Mouse (Mus musculus): ENCODE measurements around the gene Gja5. TPM values are rescaled to one million over a fixed set of nuclear protein-coding genes. Genes with fewer than 3 reads are reported as not detected.

Gja5 gene
- 12.4 and 14.7 TPM in 2 replicates for polyA plus RNA-seq (2015; fragmentation: Nextera tagmentation; extraction: Ambion mirVana)

- H3K9ac ChIP-seq (ENCODE audit: low read depth, low read length) = peak within 1 kb of the TSS; percentile 78
- ATAC-seq (replicated peaks; ENCODE audit: low FRiP score, low read depth) (no peak), DNase-seq (ENCODE audit: low spot score) (no peak)
- H3K27me3 ChIP-seq (ENCODE audit: insufficient read depth, low read length) = no peaks in the 10 kb centered on the region
- no peaks in the 10 kb centered on the region for H3K9me3 ChIP-seq (replicated peaks; ENCODE audit: low read length)
- no peaks in the 10 kb centered on the region for H3K4me1 ChIP-seq (replicated peaks; ENCODE audit: insufficient read depth, low read length)
- peak within 1 kb of the TSS; percentile 76 for H3K4me2 ChIP-seq (ENCODE audit: low read length)
- 14% methylated on average over 14 of the region's 14 CpGs for WGBS
- no peak for TF ChIP-seq CTCF (IDR thresholded peaks at IDR 0.05; ENCODE audit: low read depth)
- no peak within 1 kb of the TSS for H3K27ac ChIP-seq
- no peaks in the 10 kb centered on the region for H3K36me3 ChIP-seq (ENCODE audit: insufficient read depth, low read length)
- peak within 1 kb of the TSS; percentile 81 for H3K4me3 ChIP-seq (replicated peaks; ENCODE audit: low read depth, low read length)
Measured at GRCm38 (mm10) chr3:96904393-96904792, at the start of gene Gja5. Gene Gja5 (plus strand): TSS chr3:96904693.

- no peak for TF ChIP-seq CTCF (IDR thresholded peaks at IDR 0.05; ENCODE audit: low read depth)
- no peak overlapping the region for H3K4me2 ChIP-seq (ENCODE audit: low read length)
- no peak overlapping the region for H3K27ac ChIP-seq
- H3K9ac ChIP-seq (ENCODE audit: low read depth, low read length) = no peak overlapping the region
- H3K36me3 ChIP-seq (ENCODE audit: insufficient read depth, low read length) = no peaks in the 10 kb centered on the region
- WGBS = 80% methylated on average over 3 of the region's 3 CpGs
- no peaks in the 10 kb centered on the region for H3K4me1 ChIP-seq (replicated peaks; ENCODE audit: insufficient read depth, low read length)
- H3K4me3 ChIP-seq (replicated peaks; ENCODE audit: low read depth, low read length) = no peak overlapping the region
- no peaks in the 10 kb centered on the region for H3K27me3 ChIP-seq (ENCODE audit: insufficient read depth, low read length)
- DNase-seq (ENCODE audit: low spot score) (no peak), ATAC-seq (replicated peaks; ENCODE audit: low FRiP score, low read depth) (no peak)
- H3K9me3 ChIP-seq (replicated peaks; ENCODE audit: low read length) = no peaks in the 10 kb centered on the region
Measured at GRCm38 (mm10) chr3:96855833-96856232, 48.7 kb upstream of the Gja5 start.

DNA sequence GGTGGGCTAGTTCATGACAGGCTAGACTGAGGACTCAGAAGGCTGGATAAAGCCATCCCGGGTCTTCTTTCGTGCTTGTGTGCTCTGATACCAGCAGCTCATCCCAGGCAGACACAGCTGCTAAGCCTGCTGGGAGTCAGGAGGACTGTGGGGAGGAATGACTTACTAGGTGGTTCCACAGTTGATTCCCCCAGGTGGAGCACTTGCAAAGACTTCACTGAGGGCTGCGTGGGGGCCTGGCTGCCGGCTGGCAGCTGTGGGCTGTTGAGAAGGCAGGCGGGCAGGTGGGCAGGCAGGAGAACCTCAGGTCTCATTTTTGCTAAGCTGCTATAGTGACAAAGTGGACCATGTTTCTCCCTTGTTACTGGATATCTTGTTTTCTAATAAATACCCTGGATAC lies 44.0 kb upstream of the Gja5 start:
- H3K4me1 ChIP-seq (replicated peaks; ENCODE audit: insufficient read depth, low read length) = no peaks in the 10 kb centered on the region
- WGBS = 94% methylated on average over 5 of the region's 5 CpGs
- no peak for DNase-seq (ENCODE audit: low spot score)
- no peaks in the 10 kb centered on the region for H3K27me3 ChIP-seq (ENCODE audit: insufficient read depth, low read length)
- no peak for ATAC-seq (replicated peaks; ENCODE audit: low FRiP score, low read depth)
- H3K4me3 ChIP-seq (replicated peaks; ENCODE audit: low read depth, low read length) = no peak overlapping the region
- no peak for TF ChIP-seq CTCF (IDR thresholded peaks at IDR 0.05; ENCODE audit: low read depth)
- no peak overlapping the region for H3K9ac ChIP-seq (ENCODE audit: low read depth, low read length)
- no peaks in the 10 kb centered on the region for H3K36me3 ChIP-seq (ENCODE audit: insufficient read depth, low read length)
- no peaks in the 10 kb centered on the region for H3K9me3 ChIP-seq (replicated peaks; ENCODE audit: low read length)
- no peak overlapping the region for H3K4me2 ChIP-seq (ENCODE audit: low read length)
- no peak overlapping the region for H3K27ac ChIP-seq

DNA sequence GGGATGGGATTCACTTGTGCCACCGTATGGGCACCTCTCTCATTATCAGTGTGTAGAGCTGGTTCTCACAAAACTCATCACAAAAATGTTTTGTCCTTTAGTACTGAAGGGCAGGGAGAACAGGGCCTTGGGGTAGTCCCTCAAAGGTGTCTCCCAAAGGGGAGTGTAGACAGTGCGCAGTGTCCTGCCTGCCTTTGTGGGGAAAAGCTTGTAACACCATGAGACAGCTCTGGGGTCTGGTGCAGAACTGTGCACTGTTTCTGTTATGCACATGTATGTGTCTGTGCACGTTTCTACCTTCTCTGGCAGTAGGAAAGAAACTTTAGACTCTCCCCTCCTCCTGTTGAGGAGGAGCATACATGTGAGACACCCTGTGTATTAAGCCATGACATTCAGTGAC lies 36.6 kb upstream of the Gja5 start:
- 84% methylated on average over 3 of the region's 3 CpGs for WGBS
- H3K27me3 ChIP-seq (ENCODE audit: insufficient read depth, low read length) = no peaks in the 10 kb centered on the region
- no peak for TF ChIP-seq CTCF (IDR thresholded peaks at IDR 0.05; ENCODE audit: low read depth)
- ATAC-seq (replicated peaks; ENCODE audit: low FRiP score, low read depth) (no peak), DNase-seq (ENCODE audit: low spot score) (no peak)
- H3K4me2 ChIP-seq (ENCODE audit: low read length) = no peak overlapping the region
- no peak overlapping the region for H3K4me3 ChIP-seq (replicated peaks; ENCODE audit: low read depth, low read length)
- no peaks in the 10 kb centered on the region for H3K4me1 ChIP-seq (replicated peaks; ENCODE audit: insufficient read depth, low read length)
- H3K9me3 ChIP-seq (replicated peaks; ENCODE audit: low read length) = no peaks in the 10 kb centered on the region
- H3K9ac ChIP-seq (ENCODE audit: low read depth, low read length) = no peak overlapping the region
- no peak overlapping the region for H3K27ac ChIP-seq
- H3K36me3 ChIP-seq (ENCODE audit: insufficient read depth, low read length) = peaks cover 29% of the 10 kb centered on the region

DNA sequence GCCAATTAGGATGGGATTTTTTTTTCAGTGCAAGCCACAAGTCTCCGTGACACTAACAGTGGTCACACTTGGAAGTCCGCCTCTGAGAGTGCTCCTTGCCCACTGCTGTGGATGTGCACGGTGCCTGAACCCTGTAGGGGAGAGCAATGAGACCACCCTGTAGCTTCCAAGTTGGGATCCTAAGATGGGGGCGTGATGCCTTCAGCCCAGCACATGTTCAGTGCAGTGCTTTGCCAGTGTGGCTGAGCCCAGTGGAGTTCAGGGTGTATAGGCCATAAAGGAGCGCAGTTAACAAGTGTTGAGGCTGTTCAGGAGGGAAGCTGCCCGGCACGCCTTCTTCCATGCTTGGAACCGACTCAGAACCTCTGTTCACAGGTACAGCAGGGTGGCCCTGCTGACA lies 35.9 kb upstream of the Gja5 start:
- no peak for TF ChIP-seq CTCF (IDR thresholded peaks at IDR 0.05; ENCODE audit: low read depth)
- WGBS = 91% methylated on average over 8 of the region's 8 CpGs
- H3K9me3 ChIP-seq (replicated peaks; ENCODE audit: low read length) = no peaks in the 10 kb centered on the region
- no peak for DNase-seq (ENCODE audit: low spot score)
- H3K27ac ChIP-seq = no peak overlapping the region
- H3K4me3 ChIP-seq (replicated peaks; ENCODE audit: low read depth, low read length) = no peak overlapping the region
- H3K9ac ChIP-seq (ENCODE audit: low read depth, low read length) = no peak overlapping the region
- peaks cover 29% of the 10 kb centered on the region for H3K36me3 ChIP-seq (ENCODE audit: insufficient read depth, low read length)
- no peak overlapping the region for H3K4me2 ChIP-seq (ENCODE audit: low read length)
- no peaks in the 10 kb centered on the region for H3K4me1 ChIP-seq (replicated peaks; ENCODE audit: insufficient read depth, low read length)
- no peak for ATAC-seq (replicated peaks; ENCODE audit: low FRiP score, low read depth)
- H3K27me3 ChIP-seq (ENCODE audit: insufficient read depth, low read length) = no peaks in the 10 kb centered on the region

DNA sequence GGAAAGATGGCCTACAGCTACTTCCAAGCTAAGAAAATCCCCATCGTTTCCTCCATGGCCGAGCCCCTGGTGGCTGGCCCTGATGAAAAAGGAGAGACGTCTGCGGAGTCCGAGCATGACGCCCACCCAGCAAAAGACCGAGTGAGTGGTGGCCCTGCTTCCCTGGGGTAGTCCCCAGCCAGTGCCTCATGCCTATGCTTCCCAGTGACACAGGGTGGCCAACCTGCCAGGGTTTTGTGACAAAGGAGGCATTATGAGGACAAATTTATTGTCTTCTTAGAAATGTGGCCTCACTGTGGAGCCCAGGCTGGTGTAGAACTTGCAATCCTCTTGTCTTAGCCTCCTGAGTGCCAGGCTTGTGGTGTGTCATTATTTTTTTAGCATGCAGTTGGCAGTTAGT lies 35.4 kb upstream of the Gja5 start:
- Histone ChIP-seq H3K27me3 (ENCODE audit: insufficient read depth, low read length) (no peaks in the 10 kb centered on the region), H3K4me2 (ENCODE audit: low read length) (no peak overlapping the region), H3K27ac (no peak overlapping the region), H3K9ac (ENCODE audit: low read depth, low read length) (no peak overlapping the region), H3K4me3 (replicated peaks; ENCODE audit: low read depth, low read length) (no peak overlapping the region), H3K36me3 (ENCODE audit: insufficient read depth, low read length) (peaks cover 33% of the 10 kb centered on the region), H3K4me1 (replicated peaks; ENCODE audit: insufficient read depth, low read length) (no peaks in the 10 kb centered on the region), H3K9me3 (replicated peaks; ENCODE audit: low read length) (no peaks in the 10 kb centered on the region)
- no peak for ATAC-seq (replicated peaks; ENCODE audit: low FRiP score, low read depth)
- DNase-seq (ENCODE audit: low spot score) = no peak
- WGBS = 93% methylated on average over 7 of the region's 7 CpGs
- TF ChIP-seq CTCF (IDR thresholded peaks at IDR 0.05; ENCODE audit: low read depth) = no peak

GRCm38 (mm10) chr3:96870270-96870669 lies 34.2 kb upstream of the Gja5 start:
- Histone ChIP-seq H3K4me3 (replicated peaks; ENCODE audit: low read depth, low read length) (no peak overlapping the region), H3K36me3 (ENCODE audit: insufficient read depth, low read length) (peaks cover 33% of the 10 kb centered on the region), H3K4me1 (replicated peaks; ENCODE audit: insufficient read depth, low read length) (no peaks in the 10 kb centered on the region), H3K9me3 (replicated peaks; ENCODE audit: low read length) (no peaks in the 10 kb centered on the region), H3K9ac (ENCODE audit: low read depth, low read length) (no peak overlapping the region), H3K27ac (no peak overlapping the region), H3K27me3 (ENCODE audit: insufficient read depth, low read length) (no peaks in the 10 kb centered on the region), H3K4me2 (ENCODE audit: low read length) (no peak overlapping the region)
- WGBS = 93% methylated on average over 2 of the region's 2 CpGs
- TF ChIP-seq CTCF (IDR thresholded peaks at IDR 0.05; ENCODE audit: low read depth) = no peak
- no peak for ATAC-seq (replicated peaks; ENCODE audit: low FRiP score, low read depth)
- DNase-seq (ENCODE audit: low spot score) = no peak
